Mouse (Mus musculus): ENCODE measurements around the gene Rps6ka1.
"Not testable (repeated sequence)": the region's sequence is repeated elsewhere in the genome, so short reads cannot be mapped to it uniquely, and the experiment has no call there.

Rps6ka1 gene

GRCm38 (mm10) chr4:133854621-133855020 is 33.0 kb downstream of the Rps6ka1 start:
- DNase-seq, result no peak

GRCm38 (mm10) chr4:133853630-133854029 is 34.0 kb downstream of the Rps6ka1 start:
- no peak for DNase-seq

GRCm38 (mm10) chr4:133846625-133847024 is 41.0 kb downstream of the Rps6ka1 start:
- no peak for DNase-seq

- no peak for DNase-seq
Measured at GRCm38 (mm10) chr4:133845060-133845459, 42.5 kb downstream of the Rps6ka1 start.

GRCm38 (mm10) chr4:133844209-133844841 is 43.3 kb downstream of the Rps6ka1 start:
- no peak for DNase-seq

GRCm38 (mm10) chr4:133842992-133843737 is 44.4 kb downstream of the Rps6ka1 start:
- DNase-seq, result no peak

- not testable (repeated sequence) for DNase-seq
Measured at GRCm38 (mm10) chr4:133841756-133842483, 45.7 kb downstream of the Rps6ka1 start.

- no peak for DNase-seq
Measured at GRCm38 (mm10) chr4:133841035-133841434, 46.6 kb downstream of the Rps6ka1 start.

- DNase-seq, result no peak
Measured at GRCm38 (mm10) chr4:133840501-133840900, 47.1 kb downstream of the Rps6ka1 start.

- DNase-seq, result no peak
Measured at GRCm38 (mm10) chr4:133839385-133839826, 48.2 kb downstream of the Rps6ka1 start.

- DNase-seq, result no peak
Measured at GRCm38 (mm10) chr4:133836575-133836974, 51.0 kb downstream of the Rps6ka1 start.

GRCm38 (mm10) chr4:133835211-133835610 is 52.4 kb downstream of the Rps6ka1 start:
- no peak for DNase-seq

GRCm38 (mm10) chr4:133832945-133833874 is 54.4 kb downstream of the Rps6ka1 start:
- no peak for DNase-seq

- no peak for DNase-seq
Measured at GRCm38 (mm10) chr4:133830453-133830852, 57.1 kb downstream of the Rps6ka1 start.

GRCm38 (mm10) chr4:133829281-133830070 is 58.1 kb downstream of the Rps6ka1 start:
- peak; percentile 57 for DNase-seq

- no peak for DNase-seq
Measured at GRCm38 (mm10) chr4:133827887-133828794, 59.5 kb downstream of the Rps6ka1 start.

- DNase-seq, result no peak
Measured at GRCm38 (mm10) chr4:133827354-133827753, 60.2 kb downstream of the Rps6ka1 start.

- no peak for DNase-seq
Measured at GRCm38 (mm10) chr4:133825731-133826130, 61.9 kb downstream of the Rps6ka1 start.

GRCm38 (mm10) chr4:133820806-133821560 is 66.6 kb downstream of the Rps6ka1 start:
- peak; percentile 56 for DNase-seq

- DNase-seq, result peak; percentile 67
Measured at GRCm38 (mm10) chr4:133820166-133820565, 67.4 kb downstream of the Rps6ka1 start.

Measured in kidney, adult 11 months (tissue).